9 mouse cellular contexts compared by ENCODE assay signal in the genomic region with DNA sequence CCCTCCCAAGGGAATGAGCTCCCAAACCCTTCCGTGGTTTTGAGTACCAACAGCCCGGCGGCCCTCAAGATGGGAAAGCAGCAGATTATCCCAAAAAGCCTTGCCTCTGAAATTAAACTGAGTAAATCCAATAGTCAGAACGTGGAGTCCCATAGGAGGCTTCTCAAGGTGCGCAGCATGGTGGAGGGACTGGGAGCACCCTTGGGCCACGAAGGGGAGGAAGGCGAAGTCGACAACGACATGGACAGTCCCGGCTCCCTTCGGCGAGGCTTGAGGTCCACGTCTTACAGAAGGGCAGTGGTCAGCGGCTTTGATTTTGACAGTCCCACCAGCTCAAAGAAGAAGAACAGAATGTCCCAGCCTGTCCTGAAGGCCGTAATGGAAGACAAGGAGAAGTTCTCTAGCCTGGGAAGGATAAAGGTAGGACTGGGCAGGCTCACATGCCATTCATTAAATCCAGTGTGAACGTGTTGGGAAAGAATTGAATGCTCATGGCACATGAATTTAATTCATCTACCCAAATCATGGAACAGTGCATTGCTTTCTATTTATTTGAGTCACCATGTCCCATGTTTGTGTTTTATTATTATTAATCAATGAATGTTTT. TPM values are rescaled to one million over a fixed set of nuclear protein-coding genes. Genes with fewer than 3 reads are reported as not detected.
DNase-seq lines count a peak whose midpoint lies in the region; ATAC-seq and TF ChIP-seq lines count a peak whose summit lies in the region.
"Had no signal": no experiment of that assay in that cellular context is flagged by ENCODE, and none has a peak within 500 bp of the region (broad histone marks: within the 10 kb centered on the region; RNA-seq: fewer than 3 reads in every experiment).

No protein-coding gene starts in this region.

- no peak for ATAC-seq in heart, embryonic 12.5 days (ENCODE audit: insufficient number of reproducible peaks, low FRiP score)
- ATAC-seq in embryonic facial prominence, embryonic 13.5 days (ENCODE audit: insufficient number of reproducible peaks, insufficient read depth, low FRiP score, low TSS enrichment, low read depth), result no peak
- ATAC-seq in intestine, postnatal 0 days, result no peak
- ATAC-seq in midbrain, embryonic 16.5 days, result no peak

- TF ChIP-seq CTCF in intestine, postnatal 0 days (IDR thresholded peaks at IDR 0.05; ENCODE audit: low read depth), result no peak

- H3K4me1 ChIP-seq in heart, embryonic 12.5 days (replicated peaks), result peaks cover 8% of the 10 kb centered on the region; the same call in 1 of the 2 replicates
- H3K4me1 ChIP-seq in embryonic facial prominence, embryonic 13.5 days, result peaks cover 11% of the 10 kb centered on the region; the same call in 1 of the 2 replicates
- peaks cover 12% of the 10 kb centered on the region; the same call in 1 of the 2 replicates for H3K4me1 ChIP-seq in intestine, postnatal 0 days (replicated peaks; ENCODE audit: control insufficient read depth, insufficient read depth, low read length)
- no peaks in the 10 kb centered on the region; the same call in 1 of the 2 replicates for H3K4me1 ChIP-seq in midbrain, embryonic 16.5 days (ENCODE audit: control insufficient read depth, insufficient read depth, low read length)

- no peaks in the 10 kb centered on the region; the same call in 1 of the 2 replicates for H3K27me3 ChIP-seq in heart, embryonic 12.5 days (replicated peaks)
- peaks cover 12% of the 10 kb centered on the region; the same call in 1 of the 2 replicates for H3K27me3 ChIP-seq in embryonic facial prominence, embryonic 13.5 days
- H3K27me3 ChIP-seq in intestine, postnatal 0 days (replicated peaks; ENCODE audit: control insufficient read depth, insufficient read depth, low read length), result no peaks in the 10 kb centered on the region
- peaks cover 7% of the 10 kb centered on the region; the same call in 1 of the 2 replicates for H3K27me3 ChIP-seq in midbrain, embryonic 16.5 days (ENCODE audit: control insufficient read depth, insufficient read depth, low read depth, low read length)
- H3K27me3 ChIP-seq: CH12.LX had no signal

- WGBS in heart, embryonic 12.5 days, result 12% methylated on average over 16 of the region's 16 CpGs
- WGBS in embryonic facial prominence, embryonic 13.5 days, result 8% methylated on average over 16 of the region's 16 CpGs
- 9% methylated on average over 16 of the region's 16 CpGs for WGBS in intestine, postnatal 0 days
- WGBS in midbrain, embryonic 16.5 days, result 8% methylated on average over 16 of the region's 16 CpGs

- no peak overlapping the region for H3K27ac ChIP-seq in heart, embryonic 12.5 days (ENCODE audit: poor library complexity, severe bottlenecking)
- no peak overlapping the region for H3K27ac ChIP-seq in embryonic facial prominence, embryonic 13.5 days
- H3K27ac ChIP-seq in intestine, postnatal 0 days (ENCODE audit: low read depth, low read length), result peak overlapping the region; percentile 89
- no peak overlapping the region for H3K27ac ChIP-seq in midbrain, embryonic 16.5 days (ENCODE audit: low read length)

- intact Hi-C loops in heart, postnatal 14 days (cut with DNase I), result loop anchor here (5.0 kb wide), 1 partner anchor 117 kb away; no protein-coding TSS in a partner anchor

- H3K9ac ChIP-seq in heart, embryonic 12.5 days, result peak overlapping the region; percentile 71
- peak overlapping the region; percentile 87 for H3K9ac ChIP-seq in embryonic facial prominence, embryonic 13.5 days
- peak overlapping the region; percentile 65 for H3K9ac ChIP-seq in intestine, postnatal 0 days (ENCODE audit: low read depth, low read length)
- peak overlapping the region; percentile 69 for H3K9ac ChIP-seq in midbrain, embryonic 16.5 days (ENCODE audit: low read depth, low read length)

- no peaks in the 10 kb centered on the region for H3K9me3 ChIP-seq in heart, embryonic 12.5 days (replicated peaks)
- no peaks in the 10 kb centered on the region for H3K9me3 ChIP-seq in embryonic facial prominence, embryonic 13.5 days
- H3K9me3 ChIP-seq in intestine, postnatal 0 days (ENCODE audit: control insufficient read depth), result no peaks in the 10 kb centered on the region
- no peaks in the 10 kb centered on the region for H3K9me3 ChIP-seq in midbrain, embryonic 16.5 days (replicated peaks; ENCODE audit: control insufficient read depth, low read length, poor library complexity, severe bottlenecking)

- peak overlapping the region; percentile 78 for H3K4me3 ChIP-seq in heart, embryonic 12.5 days
- peak overlapping the region; percentile 79 for H3K4me3 ChIP-seq in embryonic facial prominence, embryonic 13.5 days
- peak overlapping the region; percentile 85 for H3K4me3 ChIP-seq in intestine, postnatal 0 days (ENCODE audit: low read depth, low read length)
- peak overlapping the region; percentile 81 for H3K4me3 ChIP-seq in midbrain, embryonic 16.5 days (ENCODE audit: low read depth, low read length)

- no peaks in the 10 kb centered on the region for H3K36me3 ChIP-seq in heart, embryonic 12.5 days
- H3K36me3 ChIP-seq in embryonic facial prominence, embryonic 13.5 days, result peaks cover 3% of the 10 kb centered on the region; the same call in 1 of the 2 replicates
- H3K36me3 ChIP-seq in intestine, postnatal 0 days (ENCODE audit: control insufficient read depth, insufficient read depth), result peaks cover 3% of the 10 kb centered on the region; the same call in 1 of the 2 replicates
- no peaks in the 10 kb centered on the region for H3K36me3 ChIP-seq in midbrain, embryonic 16.5 days (ENCODE audit: control insufficient read depth, insufficient read depth, low read length)

- H3K4me2 ChIP-seq in heart, embryonic 12.5 days, result peak overlapping the region; percentile 94
- peak overlapping the region; percentile 87 for H3K4me2 ChIP-seq in embryonic facial prominence, embryonic 13.5 days
- peak overlapping the region; percentile 67 for H3K4me2 ChIP-seq in intestine, postnatal 0 days (replicated peaks; ENCODE audit: low read depth)
- H3K4me2 ChIP-seq in midbrain, embryonic 16.5 days (ENCODE audit: low read length), result peak overlapping the region; percentile 68

- DNase-seq in heart, postnatal 14 days, result no peak
- DNase-seq in layer of hippocampus, postnatal 25 days (ENCODE audit: extremely low spot score in 1 of 2, low spot score in 1 of 2), result no peak
- no peak for DNase-seq in left cerebral cortex, adult 18-20 months (ENCODE audit: low spot score in 2 of 2)
- no peak for DNase-seq in c-Kit-positive CD71-positive TER-119-positive erythroid progenitor cells, embryonic 14.5 days (ENCODE audit: low spot score)

RNA-seq across cellular contexts. Expression of gene Arhgef26, which starts 2.1 kb away (rescaled TPM):
- 6.7 and 7.8 TPM in 2 replicates for polyA plus RNA-seq in heart, embryonic 12.5 days (2016; fragmentation: Nextera tagmentation; extraction: Ambion mirVana)
- 1 to 10 TPM; 2.9 to 3.4 TPM for total RNA-seq in heart, postnatal 14 days (2021)
- polyA plus RNA-seq in embryonic facial prominence, embryonic 13.5 days (2015; fragmentation: Nextera tagmentation; extraction: Ambion mirVana), result 14.4 and 17.9 TPM in 2 replicates
- 13.0 and 15.7 TPM in 2 replicates for polyA plus RNA-seq in intestine, postnatal 0 days (2015; fragmentation: Nextera tagmentation; extraction: Ambion mirVana)
- 10.7 and 12.9 TPM in 2 replicates for polyA plus RNA-seq in midbrain, embryonic 16.5 days (2015; fragmentation: Nextera tagmentation; extraction: Ambion mirVana)
- total RNA-seq in layer of hippocampus, postnatal 25 days (2021), result 10 to 100 TPM; 54.0 to 56.6 TPM
- 10 to 100 TPM; 19.7 to 24.9 TPM for total RNA-seq in left cerebral cortex, adult 18-20 months (2021)
